Comparison of ENCODE assay signal across 8 mouse cellular contexts in the genomic region with DNA sequence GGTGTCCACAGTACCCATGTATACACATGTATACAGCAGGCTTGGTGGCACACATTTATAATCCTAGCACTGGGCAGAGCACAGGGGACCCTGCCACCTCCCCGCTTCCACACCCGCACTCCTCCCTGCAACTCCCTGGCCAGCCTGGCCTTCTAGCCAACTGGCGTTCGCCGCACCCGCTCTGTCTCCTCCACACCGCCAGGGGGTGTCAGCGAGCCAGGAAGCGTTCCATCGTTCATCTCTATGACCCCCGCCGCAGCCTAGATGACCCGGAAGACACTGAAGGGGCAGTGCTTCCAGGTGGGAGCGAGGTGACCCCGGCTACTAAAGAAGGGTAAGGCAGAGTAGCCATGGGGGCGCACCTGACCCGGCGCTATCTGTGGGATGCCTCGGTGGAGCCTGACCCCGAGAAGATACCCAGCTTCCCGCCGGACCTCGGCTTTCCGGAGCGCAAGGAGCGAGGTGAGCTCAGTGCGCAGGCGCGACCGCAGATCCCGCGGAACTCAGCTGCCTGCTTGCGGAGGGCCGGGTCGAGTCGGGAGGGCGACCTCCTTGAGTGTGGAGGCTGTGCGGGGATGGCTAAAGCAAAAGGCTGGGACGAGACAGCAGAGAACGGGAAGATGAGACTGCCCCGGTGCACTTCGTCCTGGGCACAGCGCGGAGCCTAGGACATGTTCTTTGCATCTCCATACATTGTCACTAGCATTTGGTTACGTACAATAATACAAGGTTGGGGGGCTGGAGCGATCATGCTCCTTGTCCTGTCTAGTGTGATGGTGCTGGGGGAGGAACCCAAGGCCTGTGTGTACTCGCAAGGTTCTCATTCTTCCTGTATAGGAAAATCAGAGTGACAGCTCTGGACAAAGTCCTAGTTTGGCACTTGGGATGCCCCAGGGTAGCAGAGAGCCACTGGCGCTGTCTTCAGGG. TPM values are rescaled to one million over a fixed set of nuclear protein-coding genes. Genes with fewer than 3 reads are reported as not detected.
DNase-seq lines count a peak whose midpoint lies in the region; ATAC-seq and TF ChIP-seq lines count a peak whose summit lies in the region.

Gene Ndufb7, plus strand, starts transcription at position 203 of the 927 bp plus-strand sequence.

- no peaks in the 10 kb centered on the region for H3K9me3 ChIP-seq in heart, embryonic 10.5 days
- H3K9me3 ChIP-seq in kidney, embryonic 15.5 days (replicated peaks) = no peaks in the 10 kb centered on the region

- H3K27ac ChIP-seq in bone marrow macrophage, adult 2 months (ENCODE audit: insufficient read depth, low read depth, low read length) = peak within 1 kb of the TSS; percentile 62
- H3K27ac ChIP-seq in embryonic fibroblast, embryonic 13.5 days (ENCODE audit: insufficient read depth, low read length) = no peak within 1 kb of the TSS
- H3K27ac ChIP-seq in heart, embryonic 10.5 days = peak within 1 kb of the TSS; percentile 99
- peak within 1 kb of the TSS; percentile 89 for H3K27ac ChIP-seq in kidney, embryonic 15.5 days

- no peak for TF ChIP-seq POLR2A in bone marrow macrophage, adult 2 months (IDR thresholded peaks at IDR 0.05; ENCODE audit: borderline replicate concordance, low read depth, low read length)
- TF ChIP-seq POLR2A in embryonic fibroblast, embryonic 13.5 days (IDR thresholded peaks at IDR 0.05; ENCODE audit: low read depth, low read length) = peak; percentile 89

- peak; percentile 94 for DNase-seq in A20 (ENCODE audit: low read depth, low spot score)
- peak; percentile 96 for DNase-seq in heart, embryonic 10.5 days (ENCODE audit: low spot score)
- peak; percentile 94 for DNase-seq in liver
- DNase-seq in spleen, postnatal 4 days (ENCODE audit: low spot score in 2 of 2) = peak; percentile 96 to 99

- H3K36me3 ChIP-seq in heart, embryonic 10.5 days = peaks cover 28% of the 10 kb centered on the region
- peaks cover 28% of the 10 kb centered on the region for H3K36me3 ChIP-seq in kidney, embryonic 15.5 days

- H3K4me2 ChIP-seq in kidney, embryonic 15.5 days = peak within 1 kb of the TSS; percentile 81

- under 1% methylated on average over 48 of the region's 48 CpGs for WGBS in heart, embryonic 10.5 days
- WGBS in kidney, embryonic 15.5 days = under 1% methylated on average over 48 of the region's 48 CpGs

- ATAC-seq in kidney, embryonic 15.5 days (replicated peaks; ENCODE audit: low FRiP score) = peak; percentile 89
- ATAC-seq in monocyte, adult 5-6 weeks (replicated peaks; ENCODE audit: insufficient number of reproducible peaks, low FRiP score, low TSS enrichment, poor library complexity, severe bottlenecking) = peak; percentile 94

- H3K4me1 ChIP-seq in bone marrow macrophage, adult 2 months (ENCODE audit: control insufficient read depth, insufficient read depth, low read length) = peaks cover 7% of the 10 kb centered on the region; the same call in 1 of the 2 replicates
- no peaks in the 10 kb centered on the region; the same call in 1 of the 2 replicates for H3K4me1 ChIP-seq in embryonic fibroblast, embryonic 13.5 days (ENCODE audit: control insufficient read depth, insufficient read depth, low read length)
- peaks cover 26% of the 10 kb centered on the region for H3K4me1 ChIP-seq in heart, embryonic 10.5 days
- peaks cover 21% of the 10 kb centered on the region for H3K4me1 ChIP-seq in kidney, embryonic 15.5 days

- H3K27me3 ChIP-seq in heart, embryonic 10.5 days (ENCODE audit: insufficient read depth, poor library complexity, severe bottlenecking) = no peaks in the 10 kb centered on the region
- no peaks in the 10 kb centered on the region for H3K27me3 ChIP-seq in kidney, embryonic 15.5 days

- H3K9ac ChIP-seq in kidney, embryonic 15.5 days = peak within 1 kb of the TSS; percentile 82

- TF ChIP-seq CTCF in bone marrow macrophage, adult 2 months (IDR thresholded peaks at IDR 0.05; ENCODE audit: low read depth, low read length) = peak; percentile 60
- TF ChIP-seq CTCF in embryonic fibroblast, embryonic 13.5 days (IDR thresholded peaks at IDR 0.05; ENCODE audit: borderline replicate concordance, insufficient read depth, low read length) = peak; percentile 96

- H3K4me3 ChIP-seq in bone marrow macrophage, adult 2 months (ENCODE audit: insufficient read depth, low read length) = peak within 1 kb of the TSS; percentile 68
- H3K4me3 ChIP-seq in embryonic fibroblast, embryonic 13.5 days (ENCODE audit: insufficient read depth, low read length) = peak within 1 kb of the TSS; percentile 87
- H3K4me3 ChIP-seq in heart, embryonic 10.5 days = peak within 1 kb of the TSS; percentile 90
- H3K4me3 ChIP-seq in kidney, embryonic 15.5 days (replicated peaks) = peak within 1 kb of the TSS; percentile 93

RNA-seq across cellular contexts. Expression of gene Ndufb7, which starts in this region (rescaled TPM):
- 130 and 134 TPM in 2 replicates for polyA plus RNA-seq in bone marrow macrophage, adult 2 months (2012; ENCODE audit: insufficient read depth, insufficient read length, missing spikeins)
- 67.4 and 86.9 TPM in 2 replicates for polyA plus RNA-seq in embryonic fibroblast, embryonic 13.5 days (2011; ENCODE audit: insufficient read length, low read depth, missing spikeins)
- polyA plus RNA-seq in heart, embryonic 10.5 days (2016; fragmentation: Nextera tagmentation; extraction: Ambion mirVana) = 479 and 560 TPM in 2 replicates
- 344 and 353 TPM in 2 replicates for polyA plus RNA-seq in kidney, embryonic 15.5 days (2015; fragmentation: Nextera tagmentation; extraction: Ambion mirVana)
- total RNA-seq in monocyte, adult 5-6 weeks (2017) = 152 to 196 TPM (median 178 TPM) in 3 replicates
